Mouse (Mus musculus): ENCODE data around the gene Tmem171.

DNA sequence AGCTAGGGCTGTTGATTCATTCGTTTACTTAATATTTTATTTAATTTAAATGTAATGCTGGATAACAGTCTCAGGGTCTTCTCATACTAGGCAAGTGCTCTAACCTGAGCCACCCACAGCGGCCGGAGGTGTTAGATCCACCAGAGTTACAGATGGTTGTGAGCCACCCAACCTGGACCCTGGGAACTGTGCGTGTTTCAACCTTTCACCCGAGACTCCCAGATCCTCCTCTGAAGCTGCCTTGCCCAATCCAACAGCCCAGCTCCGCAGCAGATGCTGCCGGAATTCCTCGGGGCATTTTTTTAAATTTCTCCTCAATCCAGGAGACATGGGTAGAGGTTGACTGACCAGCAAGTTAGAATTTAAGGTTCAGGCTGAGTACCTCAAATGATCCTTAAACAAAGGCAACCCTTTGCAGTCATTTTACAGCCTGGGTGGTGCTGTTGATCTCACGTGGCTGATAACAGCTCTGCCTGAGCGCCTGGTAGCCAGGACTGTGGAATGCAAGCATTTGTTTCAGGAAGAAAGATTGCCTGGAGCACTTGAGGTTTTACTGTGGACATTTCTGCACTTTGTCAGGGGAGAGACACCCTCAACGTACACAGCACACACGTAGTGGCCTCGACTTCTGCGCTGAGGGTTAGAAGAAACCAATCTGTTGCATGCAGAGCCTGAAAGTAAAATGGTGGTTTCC lies 4.6 kb upstream of the Tmem171 start:
- no peak for TF ChIP-seq CTCF (conservative IDR thresholded peaks at IDR 0.05; ENCODE audit: low read length)
- TF ChIP-seq POU5F1 (IDR thresholded peaks at IDR 0.05; ENCODE audit: borderline replicate concordance, low read length) = no peak
